Mouse (Mus musculus): ENCODE measurements at regions not wholly inside any gene's neighbourhood (a gene's known extent, or its start where the extent isn't known, plus 50 kb on each side); places are given as distances from the start of the nearest gene placed in this dataset. TPM values are rescaled to one million over a fixed set of nuclear protein-coding genes. Genes with fewer than 3 reads are reported as not detected.

Small RNAs in the stretch of these regions (microRNA-seq; reads per million reads assigned to microRNA genes)
- not detected for gene Mir7094-1
- not detected for gene Mir7094-2

Data from heart, embryonic 13.5 days (tissue).